Mouse (Mus musculus): ENCODE data around the gene Olfr722.

GRCm38 (mm10) chr14:49860387-49860786 is 41.4 kb downstream of the Olfr722 start:
- TF ChIP-seq CTCF (IDR thresholded peaks at IDR 0.05; ENCODE audit: low read depth) (peak; percentile 39; the same call in 1 of the 2 replicates), EP300 (IDR thresholded peaks at IDR 0.05; ENCODE audit: low read depth) (no peak)

Data from liver, embryonic 14.5 days (tissue).